In genomic region chr13:112063409-112064111, GRCm38 (mm10) we compare ENCODE assay signal across 10 mouse cellular contexts.
A peak's percentile ranks its signal among the peaks of the same experiment; 100 is the strongest.
DNase-seq lines count a peak whose midpoint lies in the region; ATAC-seq and TF ChIP-seq lines count a peak whose summit lies in the region.
"Had no signal": no experiment of that assay in that cellular context is flagged by ENCODE, and none has a peak within 500 bp of the region (broad histone marks: within the 10 kb centered on the region; RNA-seq: fewer than 3 reads in every experiment).

No protein-coding gene starts in this region.

- H3K4me2 ChIP-seq in kidney, embryonic 16.5 days (replicated peaks; ENCODE audit: low read depth, low read length) = no peak overlapping the region
- H3K4me2 ChIP-seq in limb, embryonic 14.5 days (replicated peaks; ENCODE audit: low read depth, low read length, severe bottlenecking) = 0 out of 2 replicates have a peak overlapping the region, but pooled peaks have one; percentile 20
- no peak overlapping the region for H3K4me2 ChIP-seq in intestine, postnatal 0 days (replicated peaks; ENCODE audit: low read depth)
- no peak overlapping the region for H3K4me2 ChIP-seq in intestine, embryonic 16.5 days (ENCODE audit: low read depth, low read length)
- H3K4me2 ChIP-seq: liver, embryonic 11.5 days had no signal

- H3K27me3 ChIP-seq in kidney, embryonic 16.5 days (ENCODE audit: insufficient read depth, low read length) = no peaks in the 10 kb centered on the region
- no peaks in the 10 kb centered on the region for H3K27me3 ChIP-seq in limb, embryonic 14.5 days (ENCODE audit: control insufficient read depth, insufficient read depth, low read length)
- no peaks in the 10 kb centered on the region for H3K27me3 ChIP-seq in intestine, postnatal 0 days (replicated peaks; ENCODE audit: control insufficient read depth, insufficient read depth, low read length)
- H3K27me3 ChIP-seq in intestine, embryonic 16.5 days (replicated peaks; ENCODE audit: control insufficient read depth, insufficient read depth, low read length) = no peaks in the 10 kb centered on the region

- no peaks in the 10 kb centered on the region for H3K9me3 ChIP-seq in kidney, embryonic 16.5 days (ENCODE audit: low read length)
- no peaks in the 10 kb centered on the region for H3K9me3 ChIP-seq in limb, embryonic 14.5 days (ENCODE audit: control insufficient read depth, low read length)
- no peaks in the 10 kb centered on the region for H3K9me3 ChIP-seq in intestine, postnatal 0 days (ENCODE audit: control insufficient read depth)
- H3K9me3 ChIP-seq in intestine, embryonic 16.5 days (ENCODE audit: control insufficient read depth, low read length) = no peaks in the 10 kb centered on the region

- no peak overlapping the region; the same call in 1 of the 2 replicates for H3K27ac ChIP-seq in kidney, embryonic 16.5 days (ENCODE audit: low read length)
- H3K27ac ChIP-seq in limb, embryonic 14.5 days (replicated peaks; ENCODE audit: low read depth, low read length) = no peak overlapping the region
- H3K27ac ChIP-seq in intestine, postnatal 0 days (ENCODE audit: low read depth, low read length) = no peak overlapping the region
- no peak overlapping the region for H3K27ac ChIP-seq in intestine, embryonic 16.5 days (ENCODE audit: low read length)

- no peak overlapping the region for H3K9ac ChIP-seq in kidney, embryonic 16.5 days (replicated peaks; ENCODE audit: low read length)
- no peak overlapping the region for H3K9ac ChIP-seq in limb, embryonic 14.5 days (ENCODE audit: low read depth, low read length, severe bottlenecking)
- no peak overlapping the region for H3K9ac ChIP-seq in intestine, postnatal 0 days (ENCODE audit: low read depth, low read length)
- no peak overlapping the region for H3K9ac ChIP-seq in intestine, embryonic 16.5 days (ENCODE audit: low read depth, low read length)

- peaks cover 27% of the 10 kb centered on the region for H3K4me1 ChIP-seq in kidney, embryonic 16.5 days (ENCODE audit: insufficient read depth, low read length)
- H3K4me1 ChIP-seq in limb, embryonic 14.5 days (ENCODE audit: control insufficient read depth, insufficient read depth, low read length) = peaks cover 28% of the 10 kb centered on the region
- no peaks in the 10 kb centered on the region for H3K4me1 ChIP-seq in intestine, postnatal 0 days (replicated peaks; ENCODE audit: control insufficient read depth, insufficient read depth, low read length)
- H3K4me1 ChIP-seq in intestine, embryonic 16.5 days (ENCODE audit: control insufficient read depth, insufficient read depth, low read length) = 0 out of 2 replicates have a peak, but pooled peaks cover 2% of the 10 kb centered on the region

- H3K36me3 ChIP-seq in kidney, embryonic 16.5 days (ENCODE audit: insufficient read depth, low read length) = no peaks in the 10 kb centered on the region
- H3K36me3 ChIP-seq in limb, embryonic 14.5 days (ENCODE audit: control insufficient read depth, insufficient read depth, low read length) = no peaks in the 10 kb centered on the region
- no peaks in the 10 kb centered on the region for H3K36me3 ChIP-seq in intestine, postnatal 0 days (ENCODE audit: control insufficient read depth, insufficient read depth)
- H3K36me3 ChIP-seq in intestine, embryonic 16.5 days (ENCODE audit: control insufficient read depth, insufficient read depth, low read length) = no peaks in the 10 kb centered on the region

- TF ChIP-seq POLR2A in limb, embryonic 14.5 days (IDR thresholded peaks at IDR 0.05; ENCODE audit: borderline replicate concordance, extremely low read depth, insufficient read depth, insufficient read length) = no peak

- no peak for TF ChIP-seq CTCF in intestine, postnatal 0 days (IDR thresholded peaks at IDR 0.05; ENCODE audit: low read depth)

- 0 out of 2 replicates have a peak, but pooled peaks have one; percentile 14 for ATAC-seq in kidney, embryonic 16.5 days (ENCODE audit: low FRiP score, low TSS enrichment)
- ATAC-seq in common myeloid progenitor, adult 5-6 weeks (replicated peaks; ENCODE audit: low read depth, poor library complexity, severe bottlenecking) = peak; percentile 84
- ATAC-seq in limb, embryonic 14.5 days (ENCODE audit: low FRiP score, low read depth) = peak; percentile 56
- no peak for ATAC-seq in intestine, postnatal 0 days
- ATAC-seq in intestine, embryonic 16.5 days = no peak
- ATAC-seq: midbrain, embryonic 16.5 days had no signal

- DNase-seq in kidney, adult 8-10 months = no peak
- DNase-seq in limb, embryonic 14.5 days (ENCODE audit: low spot score) = peak; percentile 54
- peak; percentile 36 to 45 for DNase-seq in thymus, postnatal 36 days
- DNase-seq in gastrocnemius, adult 18-20 months (ENCODE audit: low spot score) = no peak

- H3K4me3 ChIP-seq in kidney, embryonic 16.5 days (ENCODE audit: low read length) = no peak overlapping the region
- H3K4me3 ChIP-seq in limb, embryonic 14.5 days (replicated peaks; ENCODE audit: low read length) = no peak overlapping the region
- no peak overlapping the region for H3K4me3 ChIP-seq in intestine, postnatal 0 days (ENCODE audit: low read depth, low read length)
- no peak overlapping the region for H3K4me3 ChIP-seq in intestine, embryonic 16.5 days (ENCODE audit: low read length)

- WGBS in kidney, embryonic 16.5 days = 33% methylated on average over 11 of the region's 11 CpGs
- 18% methylated on average over 11 of the region's 11 CpGs for WGBS in limb, embryonic 14.5 days
- 71% methylated on average over 11 of the region's 11 CpGs for WGBS in intestine, postnatal 0 days
- WGBS in intestine, embryonic 16.5 days = 67% methylated on average over 11 of the region's 11 CpGs

Comparison
In these comparisons a context has a peak if more than half of its experiments do, and no peak if none do; other contexts are left out.
1. ATAC-seq: peak in kidney, embryonic 16.5 days (single experiment), common myeloid progenitor, adult 5-6 weeks (single experiment) and limb, embryonic 14.5 days (single experiment); none in intestine, postnatal 0 days (single experiment) and intestine, embryonic 16.5 days (single experiment).
2. DNase-seq: peak in limb, embryonic 14.5 days (single experiment) and thymus, postnatal 36 days (2 of 2); none in kidney, adult 8-10 months (0 of 2) and gastrocnemius, adult 18-20 months (single experiment).